Mouse (Mus musculus) adrenal gland, postnatal 25 days (tissue): ENCODE measurements at regions not wholly inside any gene's neighbourhood (a gene's known extent, or its start where the extent isn't known, plus 50 kb on each side); places are given as distances from the start of the nearest gene placed in this dataset.

ENCODE experiments used
- DNase-seq: peaks from one replicate; pipeline ENCODE4 v3.0.0; 2021; ENCODE audit warnings: mixed read lengths

DNA sequence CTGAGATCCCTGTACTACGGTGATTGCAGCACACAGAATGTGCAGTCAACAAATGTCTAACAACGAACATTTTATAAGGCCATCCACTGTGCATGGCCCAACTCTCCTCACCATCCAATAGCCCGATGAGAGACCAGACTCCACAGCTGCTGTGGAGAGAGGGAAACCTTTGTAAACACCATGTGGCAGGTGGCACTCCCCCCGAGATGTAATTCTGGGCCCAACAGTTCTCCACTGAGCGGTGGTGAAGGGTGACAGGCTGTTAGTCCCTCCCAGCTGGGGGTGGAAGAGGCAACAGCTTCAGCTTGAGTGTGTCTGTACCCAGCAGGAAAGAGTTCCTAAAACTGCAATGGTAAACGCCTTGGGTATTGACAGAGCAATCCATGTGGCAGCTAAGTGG, 263.0 kb upstream of the Ppargc1a start:
- DNase-seq = no peak

- no peak for DNase-seq
These were observed 262.5 kb upstream of the Ppargc1a start for GRCm38 (mm10) chr5:51830015-51830414.

- no peak for DNase-seq
These were observed 262.1 kb upstream of the Ppargc1a start for GRCm38 (mm10) chr5:51829606-51830005.

GRCm38 (mm10) chr5:51829020-51829419, 261.5 kb upstream of the Ppargc1a start:
- no peak for DNase-seq

- DNase-seq = no peak
These were observed 258.7 kb upstream of the Ppargc1a start for GRCm38 (mm10) chr5:51826269-51826668.

DNA sequence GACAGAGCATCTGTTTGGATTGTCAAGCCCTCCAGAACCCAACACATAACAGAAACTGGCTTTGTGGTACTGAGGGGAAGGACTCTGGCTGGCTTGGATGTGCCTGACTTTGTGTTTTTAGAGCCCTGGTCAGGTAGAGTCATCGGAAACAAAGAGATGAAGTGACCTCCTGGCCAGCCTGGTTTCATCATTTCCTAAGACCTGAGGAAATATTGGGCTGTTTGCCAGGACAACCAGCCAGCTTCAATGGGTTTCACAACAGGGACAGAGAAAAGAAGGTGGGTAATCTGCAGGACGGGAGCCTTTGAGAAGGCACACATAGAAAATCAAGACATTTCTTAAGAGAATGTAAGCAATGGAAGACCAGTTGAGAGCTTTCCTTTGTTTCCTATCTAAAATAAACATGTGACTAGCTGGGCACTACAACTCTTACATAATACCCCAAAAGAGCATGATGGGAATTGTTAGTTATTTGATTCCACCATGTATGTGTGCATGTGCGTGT, 258.1 kb upstream of the Ppargc1a start:
- no peak for DNase-seq

DNA sequence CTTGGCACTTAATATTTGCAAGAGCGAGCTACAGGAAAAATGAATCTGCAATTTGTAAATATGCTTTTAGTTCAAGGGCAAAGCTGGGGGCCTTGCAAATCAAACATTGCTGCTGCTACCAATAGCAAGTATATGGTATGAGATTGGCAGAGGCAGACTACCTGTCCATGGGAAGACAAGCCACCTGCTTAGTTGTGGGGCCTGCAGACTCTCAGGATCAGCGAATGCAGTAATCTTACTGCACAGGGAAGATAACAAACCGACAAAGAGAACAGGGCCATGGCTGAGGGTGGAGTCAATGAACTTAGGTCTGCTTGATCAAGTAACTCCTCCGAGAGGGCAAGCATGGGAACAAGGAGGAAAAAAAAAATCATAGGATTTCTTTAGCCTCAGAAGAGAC, 257.2 kb upstream of the Ppargc1a start:
- no peak for DNase-seq

DNA sequence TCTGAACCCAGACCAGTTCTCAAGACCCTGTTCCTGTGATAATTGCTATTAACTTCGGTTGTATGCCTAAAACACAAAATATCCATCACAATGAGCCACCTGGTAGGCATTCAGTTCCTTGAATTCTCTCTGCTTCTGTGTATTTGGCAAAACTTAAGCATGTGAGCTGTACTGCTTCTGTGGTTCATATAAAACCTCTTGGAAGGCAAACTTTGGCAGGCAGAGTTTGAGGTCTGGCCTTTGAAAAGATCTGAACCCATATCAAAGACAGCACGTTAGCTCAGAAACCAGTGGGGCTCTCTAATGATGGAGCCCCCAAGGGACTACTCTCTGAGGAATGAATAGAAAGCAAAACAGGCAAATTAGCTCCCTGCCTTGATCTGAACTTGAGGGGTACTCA, 256.1 kb upstream of the Ppargc1a start:
- no peak for DNase-seq

GRCm38 (mm10) chr5:51816258-51816657, 248.7 kb upstream of the Ppargc1a start:
- DNase-seq = no peak

GRCm38 (mm10) chr5:51811728-51812127, 244.2 kb upstream of the Ppargc1a start:
- DNase-seq = no peak

DNA sequence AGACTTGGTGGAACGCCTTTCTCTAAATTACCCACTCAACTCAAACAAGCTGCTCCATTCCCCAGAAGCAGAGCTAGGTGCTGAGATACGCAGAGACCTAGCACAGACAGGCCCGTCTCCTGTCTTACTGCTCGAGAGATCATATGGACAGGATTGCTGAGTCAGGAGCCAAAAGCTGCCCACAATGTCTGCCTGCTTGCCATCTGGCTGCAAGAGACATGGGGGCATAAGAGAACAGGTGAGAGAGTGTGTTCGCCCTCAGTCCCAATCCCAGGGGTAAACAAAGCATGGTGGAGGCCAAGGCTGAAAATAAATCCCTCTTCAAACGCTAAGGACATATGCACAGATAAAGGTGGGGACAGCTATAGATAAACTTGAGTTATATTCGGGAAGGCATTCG, 234.0 kb upstream of the Ppargc1a start:
- no peak for DNase-seq

GRCm38 (mm10) chr5:51799371-51800035, 232.0 kb upstream of the Ppargc1a start:
- no peak for DNase-seq

DNA sequence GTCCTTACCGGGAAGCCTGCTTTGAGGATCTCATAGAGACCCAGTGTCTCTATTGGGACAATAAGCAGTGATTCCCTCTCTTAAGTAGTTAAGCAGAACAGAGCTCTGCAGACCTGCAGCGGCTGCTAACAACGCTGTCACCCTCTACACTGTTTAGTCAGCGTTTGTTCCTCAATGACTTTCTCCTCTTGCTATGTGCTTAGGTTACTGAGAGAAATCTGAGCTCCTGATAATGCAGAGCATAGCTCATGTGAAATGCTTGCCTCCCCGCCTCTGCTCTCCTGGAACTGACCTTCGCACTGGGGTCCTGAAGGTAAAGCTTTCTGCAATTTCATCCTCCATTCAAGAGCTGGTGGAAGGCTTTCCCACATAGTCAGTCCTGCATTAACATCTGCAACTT, 226.6 kb upstream of the Ppargc1a start:
- DNase-seq = no peak

- no peak for DNase-seq
These were observed 225.4 kb upstream of the Ppargc1a start for GRCm38 (mm10) chr5:51792950-51793349.

DNA sequence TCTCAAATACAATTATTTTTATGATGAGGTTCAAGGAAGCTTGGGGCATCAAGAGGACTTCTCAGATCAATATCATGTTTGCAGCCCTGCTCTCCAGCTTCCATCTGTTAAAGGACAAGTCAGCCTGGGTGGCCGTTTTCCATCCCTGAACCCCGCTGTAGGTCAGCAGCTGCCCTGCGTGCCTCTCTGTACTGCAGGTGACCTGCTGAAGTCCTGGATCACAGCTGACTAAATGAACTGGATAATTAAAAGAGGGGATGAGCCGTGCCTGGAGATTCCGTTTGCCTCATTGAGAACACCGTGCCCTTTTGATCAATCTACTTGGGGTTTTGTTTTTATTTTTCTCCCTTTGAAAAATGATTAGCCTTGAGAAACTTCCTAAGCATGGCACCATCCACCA, 221.2 kb upstream of the Ppargc1a start:
- no peak for DNase-seq

- no peak for DNase-seq
These were observed 216.0 kb upstream of the Ppargc1a start for GRCm38 (mm10) chr5:51783523-51783922.

GRCm38 (mm10) chr5:51783099-51783498, 215.6 kb upstream of the Ppargc1a start:
- DNase-seq = no peak

DNA sequence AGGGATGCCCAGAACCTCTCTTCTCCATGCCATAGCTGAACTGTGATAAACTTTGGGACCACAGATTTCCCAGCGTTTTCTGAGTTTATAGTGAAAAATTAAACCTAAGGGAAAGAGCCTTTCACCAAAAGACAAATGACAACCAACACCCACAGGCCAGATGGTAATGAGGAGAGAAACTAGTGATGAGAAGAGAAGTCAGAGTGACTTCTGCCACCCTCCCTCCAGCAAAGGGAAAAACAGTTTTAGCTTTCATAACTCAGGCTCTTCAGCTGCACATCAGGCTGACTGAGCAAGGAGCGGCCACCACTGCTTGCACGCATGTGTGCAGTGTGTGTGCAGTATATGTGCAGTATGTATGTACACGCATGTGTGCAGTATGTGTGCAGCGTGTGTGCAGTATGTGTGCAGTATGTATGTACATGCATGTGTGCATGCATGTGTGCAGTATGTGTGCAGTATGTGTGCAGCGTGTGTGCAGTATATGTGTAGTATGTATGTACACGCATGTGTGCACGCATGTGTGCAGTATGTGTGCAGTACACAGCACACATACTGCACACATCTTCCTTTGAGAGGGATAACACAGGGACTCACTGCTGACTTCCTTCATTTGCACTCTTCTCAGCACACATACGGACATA, 208.1 kb upstream of the Ppargc1a start:
- no peak for DNase-seq

- DNase-seq = no peak
These were observed 204.1 kb upstream of the Ppargc1a start for GRCm38 (mm10) chr5:51771655-51772054.

- no peak for DNase-seq
These were observed 198.6 kb upstream of the Ppargc1a start for GRCm38 (mm10) chr5:51766111-51766510.

DNA sequence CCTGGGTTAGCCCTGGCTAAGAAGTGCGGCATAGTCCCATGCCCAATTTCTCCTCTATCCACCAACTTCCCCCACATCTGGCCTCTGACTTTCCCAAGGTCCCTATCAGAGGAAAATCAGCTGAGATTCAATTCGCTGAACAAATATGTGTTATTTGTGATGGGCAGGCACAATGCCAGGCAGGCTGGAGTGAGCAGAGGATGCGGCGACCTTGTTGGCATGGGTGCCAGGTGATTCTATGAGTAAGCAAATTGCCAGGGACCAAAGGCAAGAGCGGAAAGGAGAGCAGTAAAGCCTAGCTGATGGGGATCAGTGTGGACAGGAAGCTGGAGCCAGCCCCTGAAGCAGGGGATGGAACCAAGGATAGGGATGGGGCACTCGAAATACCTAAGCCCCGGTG, 196.9 kb upstream of the Ppargc1a start:
- no peak for DNase-seq

- DNase-seq = no peak
These were observed 196.1 kb upstream of the Ppargc1a start for GRCm38 (mm10) chr5:51763599-51763998.

- DNase-seq = no peak
These were observed 194.8 kb upstream of the Ppargc1a start for GRCm38 (mm10) chr5:51762352-51762751.

DNA sequence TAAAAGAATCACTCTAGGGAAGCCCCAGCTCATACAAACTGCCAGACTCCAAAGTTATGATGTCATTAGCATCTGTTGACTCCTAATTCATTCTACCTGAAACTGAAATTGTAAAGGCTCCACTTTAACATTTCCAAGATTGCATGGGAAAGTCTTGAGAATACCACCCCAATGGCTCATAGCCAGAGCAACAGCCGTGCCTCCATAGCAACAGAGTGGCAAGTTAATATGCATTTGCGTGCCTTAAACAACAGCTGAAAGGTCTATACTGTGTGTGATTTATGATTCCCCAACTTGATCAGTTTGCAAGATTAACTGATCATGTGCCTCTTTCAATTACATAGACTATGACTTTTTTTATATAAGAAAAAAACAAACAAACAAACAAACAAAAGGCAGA, 190.8 kb upstream of the Ppargc1a start:
- no peak for DNase-seq
